Mouse (Mus musculus) MN1 (cell line): ENCODE measurements at regions not wholly inside any gene's neighbourhood (a gene's known extent, or its start where the extent isn't known, plus 50 kb on each side); places are given as distances from the start of the nearest gene placed in this dataset.

Experiments
- DNase-seq: peaks from one replicate; pipeline ENCODE4 v3.0.0-alpha.2; 2016; ENCODE audit warnings: low spot score

GRCm38 (mm10) chr13:90823877-90824276, 81.3 kb downstream of the Atp6ap1l start:
- no peak for DNase-seq

DNA sequence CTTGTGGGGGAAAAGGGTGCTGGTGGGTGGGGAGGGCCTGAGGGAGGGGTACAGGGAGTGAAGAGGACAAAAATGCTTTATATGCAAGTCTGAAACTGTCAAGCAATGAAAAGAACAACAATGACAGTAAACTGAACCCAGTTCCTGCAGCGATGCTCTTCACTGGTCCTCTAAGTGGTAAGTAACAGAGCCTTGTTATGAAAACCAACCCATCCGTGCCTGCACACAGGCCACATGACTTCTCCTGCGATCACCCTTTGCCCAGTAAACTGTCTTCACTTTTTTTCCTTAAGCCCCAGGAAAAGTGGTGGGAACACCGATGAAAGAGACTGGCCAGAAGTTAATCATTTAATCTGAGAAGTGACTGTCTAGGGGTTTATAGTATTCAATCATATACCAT, 83.3 kb downstream of the Atp6ap1l start:
- no peak for DNase-seq

- DNase-seq, result no peak
Measured at GRCm38 (mm10) chr13:90820453-90820852, 84.7 kb downstream of the Atp6ap1l start.

- DNase-seq, result no peak
Measured at GRCm38 (mm10) chr13:90819934-90820333, 85.2 kb downstream of the Atp6ap1l start.

DNA sequence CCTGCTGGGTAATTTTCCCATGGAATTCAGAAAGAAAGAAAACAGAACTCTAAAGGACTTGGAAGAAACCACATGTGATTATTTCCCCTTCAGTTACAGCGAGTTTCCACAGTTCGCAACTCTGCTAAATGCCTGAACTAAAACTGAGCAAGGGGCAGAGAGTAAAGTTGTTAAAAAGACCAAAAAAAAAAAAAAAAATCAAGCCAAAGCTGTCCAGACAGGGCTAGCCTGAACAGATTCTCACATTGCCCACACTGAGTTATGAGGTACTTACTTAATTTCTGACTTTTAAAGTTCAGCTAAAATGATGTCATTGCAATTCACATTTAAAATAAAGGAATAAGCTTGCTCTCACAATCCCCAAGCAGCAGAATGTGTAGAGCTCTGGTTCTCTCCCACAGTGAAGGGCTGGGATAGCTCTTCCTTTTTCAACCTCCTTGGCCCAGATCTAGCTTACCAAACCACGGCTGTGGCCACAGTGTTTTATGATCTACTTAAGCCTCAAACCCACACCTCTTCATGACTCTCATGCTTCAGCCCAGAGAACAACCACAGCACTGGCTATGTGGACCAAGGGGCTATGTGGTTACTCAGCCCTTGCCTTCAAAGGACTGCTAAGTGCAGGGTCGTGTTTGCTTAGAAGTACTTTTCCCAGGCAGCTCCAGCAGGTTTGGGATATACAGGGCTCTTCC, 90.8 kb downstream of the Atp6ap1l start:
- DNase-seq, result no peak

- DNase-seq, result no peak
Measured at GRCm38 (mm10) chr13:90810011-90810410, 95.1 kb downstream of the Atp6ap1l start.

GRCm38 (mm10) chr13:90799641-90800040, 105.5 kb downstream of the Atp6ap1l start:
- DNase-seq, result no peak

- peak; percentile 33 for DNase-seq
Measured at GRCm38 (mm10) chr13:90798791-90799542, 106.2 kb downstream of the Atp6ap1l start.

DNA sequence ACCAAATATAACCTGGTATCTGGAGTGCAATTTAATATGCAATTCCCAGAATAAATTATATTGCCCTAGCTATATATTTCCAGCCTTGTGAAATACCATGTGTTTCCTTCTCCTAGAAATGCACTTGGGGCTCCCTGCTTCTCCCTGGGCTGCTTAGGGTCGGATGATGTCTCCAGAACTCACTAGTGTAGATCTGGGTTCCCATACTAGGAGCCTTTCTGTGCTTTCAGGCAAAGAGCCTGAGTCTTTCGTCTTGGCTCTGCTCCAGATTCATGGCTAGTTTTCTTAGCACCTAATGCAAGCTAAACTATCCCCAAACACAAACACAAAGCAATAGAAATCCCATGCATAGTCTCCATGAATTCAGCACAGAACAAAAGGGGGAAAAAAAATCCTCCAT, 106.8 kb downstream of the Atp6ap1l start:
- peak; percentile 19 for DNase-seq

GRCm38 (mm10) chr13:90797209-90797608, 107.9 kb downstream of the Atp6ap1l start:
- no peak for DNase-seq

DNA sequence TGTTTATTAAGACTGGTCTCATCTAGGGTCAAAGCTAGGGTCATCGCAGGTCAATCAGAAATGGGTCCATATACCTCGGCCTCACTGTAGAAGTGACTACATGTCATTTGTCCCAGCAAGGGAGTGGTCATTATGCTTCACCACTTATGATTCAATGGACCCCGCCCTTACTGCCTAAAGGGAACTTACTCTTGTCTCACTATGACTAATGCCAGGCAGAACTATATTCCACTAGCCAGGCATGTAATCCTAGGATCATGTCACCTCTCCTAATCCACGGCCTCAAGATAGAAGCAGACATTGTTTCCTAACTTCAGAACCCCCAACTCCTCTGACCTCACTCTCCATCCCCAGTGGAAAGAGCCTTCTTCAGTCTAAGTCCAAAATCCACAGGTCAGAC, 108.3 kb downstream of the Atp6ap1l start:
- no peak for DNase-seq

GRCm38 (mm10) chr13:90782435-90782834, 122.7 kb downstream of the Atp6ap1l start:
- DNase-seq, result no peak

- DNase-seq, result peak; percentile 76
Measured at GRCm38 (mm10) chr13:90781974-90782373, 123.2 kb downstream of the Atp6ap1l start.

DNA sequence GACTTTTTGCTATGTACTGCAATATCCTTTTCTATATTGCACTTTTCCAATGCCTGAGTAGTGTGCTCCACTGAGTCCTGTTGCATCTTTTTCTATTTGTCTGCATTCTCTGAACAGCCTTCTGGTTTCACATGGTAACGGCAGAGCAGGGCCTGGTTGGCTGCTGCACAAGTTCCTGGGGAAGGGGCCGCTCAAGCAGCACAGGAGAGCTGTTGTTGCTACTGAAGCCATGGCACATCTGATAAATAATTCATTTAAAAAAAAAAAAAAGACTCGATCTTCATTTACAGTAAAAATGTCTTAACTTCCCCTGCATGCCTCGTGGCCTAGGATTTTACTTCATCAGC, 127.2 kb downstream of the Atp6ap1l start:
- no peak for DNase-seq

DNA sequence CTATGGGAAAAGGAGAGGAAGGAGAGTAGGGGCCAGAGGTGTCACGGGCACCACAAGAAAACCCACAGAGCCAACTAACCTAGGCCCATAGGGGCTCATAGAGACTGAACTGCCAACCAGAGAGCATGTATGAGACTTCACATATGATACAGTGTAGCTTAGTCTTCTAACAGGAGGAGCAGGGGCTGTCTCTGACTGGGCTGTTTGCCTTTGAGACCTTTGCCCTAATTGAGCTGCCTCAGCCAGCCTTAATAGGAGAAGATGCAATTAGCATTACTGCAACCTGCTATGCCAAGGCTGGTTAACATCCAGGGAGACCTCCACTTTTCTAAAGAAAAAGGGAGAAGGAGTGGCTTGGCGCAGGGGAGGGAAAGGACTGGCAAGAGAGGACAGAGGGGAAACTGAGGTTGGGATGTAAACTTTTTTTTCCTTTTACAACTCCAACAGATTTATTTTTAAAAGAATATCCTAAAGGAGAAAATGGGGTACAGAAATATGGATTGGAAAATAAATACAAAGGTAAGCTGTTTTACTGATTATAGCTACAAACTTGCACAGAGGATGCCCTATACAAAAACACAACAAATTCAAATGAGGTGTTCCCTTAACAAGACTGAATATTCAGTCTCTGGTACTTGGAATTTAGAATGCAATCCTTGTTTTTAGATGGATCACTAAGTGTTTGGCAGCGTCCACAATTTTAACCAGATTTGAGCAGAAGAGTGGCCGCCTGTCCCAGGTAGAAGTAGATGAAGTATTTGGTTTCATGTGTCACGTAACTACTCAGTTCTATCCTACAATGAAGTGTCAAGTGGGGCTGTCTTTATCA, 127.8 kb downstream of the Atp6ap1l start:
- no peak for DNase-seq

DNA sequence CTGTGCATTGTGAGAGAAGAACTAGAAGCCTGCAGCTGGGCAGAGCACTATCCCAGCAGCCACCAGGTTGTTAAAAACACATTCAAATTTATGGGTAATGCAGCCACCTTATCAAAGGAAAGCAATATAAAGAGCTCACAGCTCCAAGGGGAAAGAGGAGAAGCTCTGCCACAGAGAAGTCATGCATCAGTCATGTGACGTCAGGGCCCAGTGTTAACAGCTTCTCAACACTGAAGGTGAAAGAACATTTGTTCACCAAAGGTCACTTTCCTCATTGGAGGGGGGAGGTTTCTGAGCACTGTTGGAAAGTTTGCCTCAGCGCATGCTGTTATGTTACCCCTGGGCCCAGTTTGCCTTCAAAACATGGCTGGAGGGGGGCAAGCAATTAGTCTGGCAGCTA, 143.0 kb downstream of the Atp6ap1l start:
- no peak for DNase-seq

DNA sequence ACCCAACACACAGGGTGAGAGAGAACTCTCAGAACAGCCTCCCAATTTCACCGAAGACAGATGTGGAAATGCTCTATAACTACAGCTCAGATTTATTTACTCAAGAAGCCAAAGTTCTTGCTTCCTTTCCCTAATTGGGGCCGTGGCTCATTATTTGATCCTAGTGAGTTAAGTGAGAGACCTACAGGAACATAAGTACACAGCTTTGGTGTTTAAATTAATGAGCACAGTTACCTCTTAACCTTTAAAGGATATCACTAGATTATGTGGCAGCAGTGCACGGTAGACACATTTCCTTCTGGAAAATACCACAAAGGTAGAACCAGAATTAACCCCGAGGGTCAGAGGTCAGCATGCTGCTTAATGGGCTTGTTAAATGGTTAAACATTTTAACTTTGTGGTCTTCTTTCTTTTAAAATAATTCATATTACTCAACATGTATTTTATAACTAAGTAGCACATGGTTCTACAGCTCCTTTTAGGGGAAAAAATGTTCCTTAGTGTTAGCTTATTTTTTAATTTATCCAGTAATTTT, 144.6 kb downstream of the Atp6ap1l start:
- DNase-seq, result no peak

DNA sequence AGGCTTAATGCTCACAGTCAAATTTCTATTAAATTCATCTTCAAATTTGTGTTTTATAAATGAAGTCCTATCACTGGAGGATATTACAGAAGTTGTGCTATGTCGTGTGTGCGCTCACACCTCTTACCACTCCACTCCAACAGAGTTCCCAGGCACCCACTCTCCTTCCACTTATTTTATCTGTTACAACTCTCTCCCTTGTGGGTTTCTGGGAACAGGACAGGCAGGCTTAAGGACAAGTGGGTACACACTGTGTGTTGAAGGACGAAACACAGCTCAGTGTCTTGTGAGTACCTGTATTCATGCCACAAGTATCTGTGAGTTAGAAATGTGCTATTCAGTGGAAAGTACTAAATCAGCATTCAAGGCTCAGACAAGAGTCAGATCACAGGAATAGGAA, 150.7 kb downstream of the Atp6ap1l start:
- DNase-seq, result no peak

DNA sequence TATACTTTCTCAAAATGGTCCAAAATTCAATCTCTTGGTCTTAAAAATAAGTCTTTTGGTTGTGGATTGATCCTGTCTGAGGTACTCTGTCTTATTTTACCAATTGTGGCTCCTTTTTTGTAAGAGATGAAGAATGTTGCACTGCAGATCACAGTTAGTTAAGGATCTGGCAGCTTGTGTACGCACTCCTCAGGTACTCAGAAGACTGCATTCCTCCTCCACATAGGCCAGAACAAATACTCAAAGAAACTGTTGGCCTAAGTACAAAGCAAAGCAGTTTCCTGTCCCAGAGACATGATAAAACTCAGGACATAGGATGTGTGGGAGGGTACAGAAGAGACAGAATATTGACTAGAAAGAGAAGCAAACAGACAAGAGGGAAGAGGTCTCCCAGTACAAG, 155.4 kb downstream of the Atp6ap1l start:
- no peak for DNase-seq

- no peak for DNase-seq
Measured at GRCm38 (mm10) chr13:90745063-90745462, 160.1 kb downstream of the Atp6ap1l start.

GRCm38 (mm10) chr13:90742615-90743402, 162.3 kb downstream of the Atp6ap1l start:
- DNase-seq, result no peak

DNA sequence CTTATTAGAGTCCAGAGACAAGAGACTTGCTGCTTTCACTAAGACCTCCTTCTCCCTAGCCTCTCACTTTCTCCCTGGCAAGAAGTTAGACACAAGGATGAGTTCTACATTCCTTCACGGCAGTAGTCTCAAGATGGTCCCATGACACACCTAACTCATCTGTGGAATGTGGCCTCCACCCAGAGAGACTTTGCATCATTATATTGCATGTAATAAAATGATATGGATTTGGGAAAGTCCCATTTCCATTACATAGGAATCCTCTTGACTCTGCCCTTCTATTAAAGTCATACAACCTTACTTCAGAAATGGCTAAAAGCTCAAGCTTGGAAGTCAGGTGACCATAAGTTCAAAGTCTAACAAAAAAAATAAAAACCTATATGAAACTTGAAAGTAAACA, 165.4 kb downstream of the Atp6ap1l start:
- no peak for DNase-seq
